Mouse (Mus musculus) layer of hippocampus, postnatal 10 days (tissue): ENCODE measurements around the gene Bcl2. TPM values are rescaled to one million over a fixed set of nuclear protein-coding genes. Genes with fewer than 3 reads are reported as not detected.

Experiments
- DNase-seq, 2 experiments: peaks; one replicate each; pipeline ENCODE4 v3.0.0; 2021; ENCODE audit warnings: low spot score in 2 of 2
- total RNA-seq, 2 experiments: library from RNA; stranded (reverse); gene quantifications; 2 replicates each; pipeline ENCODE4 v1.2.3; 2021

Bcl2 gene
- total RNA-seq, 2 experiments from 2014 or later, result 11.2 to 11.3 TPM

- DNase-seq, result no peak
Measured at GRCm38 (mm10) chr1:106714530-106714981, 482 bp upstream of the Bcl2 start.

GRCm38 (mm10) chr1:106712330-106712729 is 1.7 kb downstream of the Bcl2 start:
- peak; percentile 65 to 71 for DNase-seq

GRCm38 (mm10) chr1:106711356-106712125 is 2.5 kb downstream of the Bcl2 start:
- no peak for DNase-seq

- no peak for DNase-seq
Measured at GRCm38 (mm10) chr1:106710202-106710601, 3.9 kb downstream of the Bcl2 start.

GRCm38 (mm10) chr1:106707036-106707880 is 6.8 kb downstream of the Bcl2 start:
- DNase-seq, result no peak

- DNase-seq, result no peak
Measured at GRCm38 (mm10) chr1:106703183-106703582, 10.9 kb downstream of the Bcl2 start.

- DNase-seq, result peak in 1 of 2 experiments; percentile 36
Measured at GRCm38 (mm10) chr1:106702471-106703175, 11.5 kb downstream of the Bcl2 start.

GRCm38 (mm10) chr1:106700520-106701114 is 13.5 kb downstream of the Bcl2 start:
- no peak for DNase-seq

- no peak for DNase-seq
Measured at GRCm38 (mm10) chr1:106696472-106696871, 17.6 kb downstream of the Bcl2 start.

GRCm38 (mm10) chr1:106695649-106696048 is 18.4 kb downstream of the Bcl2 start:
- no peak for DNase-seq

- no peak for DNase-seq
Measured at GRCm38 (mm10) chr1:106694316-106694715, 19.8 kb downstream of the Bcl2 start.

GRCm38 (mm10) chr1:106692599-106692998 is 21.5 kb downstream of the Bcl2 start:
- no peak for DNase-seq

- peak; percentile 57 to 64 for DNase-seq
Measured at GRCm38 (mm10) chr1:106690887-106691286, 23.2 kb downstream of the Bcl2 start.

- DNase-seq, result no peak
Measured at GRCm38 (mm10) chr1:106688161-106688516, 25.9 kb downstream of the Bcl2 start.

- DNase-seq, result no peak
Measured at GRCm38 (mm10) chr1:106687435-106688160, 26.5 kb downstream of the Bcl2 start.

GRCm38 (mm10) chr1:106685702-106686101 is 28.4 kb downstream of the Bcl2 start:
- no peak for DNase-seq

GRCm38 (mm10) chr1:106684546-106684945 is 29.5 kb downstream of the Bcl2 start:
- DNase-seq, result no peak

- DNase-seq, result no peak
Measured at GRCm38 (mm10) chr1:106682829-106683228, 31.2 kb downstream of the Bcl2 start.

- DNase-seq, result no peak
Measured at GRCm38 (mm10) chr1:106679800-106680515, 34.1 kb downstream of the Bcl2 start.

- DNase-seq, result no peak
Measured at GRCm38 (mm10) chr1:106678060-106678478, 36.0 kb downstream of the Bcl2 start.
